23 mouse cellular contexts compared by ENCODE assay signal in the genomic region with DNA sequence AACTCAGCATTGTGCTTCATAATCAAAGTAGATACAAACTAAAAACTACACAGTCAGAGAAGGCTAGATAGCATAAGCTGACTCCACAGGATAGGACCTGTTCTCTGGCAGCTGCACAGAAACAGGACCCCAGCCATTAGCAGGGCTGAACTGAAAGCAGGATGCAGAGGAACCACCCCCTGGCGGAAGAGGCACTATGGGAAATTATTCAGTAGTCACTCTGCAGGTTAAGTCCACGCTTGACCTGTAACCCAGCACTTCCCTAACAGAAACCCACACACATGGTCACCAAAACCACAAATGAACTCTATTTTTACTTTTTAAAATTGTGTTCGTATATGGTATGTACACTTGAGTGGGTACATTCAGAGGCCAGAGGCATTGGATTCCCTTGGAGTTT. TPM values are rescaled to one million over a fixed set of nuclear protein-coding genes. Genes with fewer than 3 reads are reported as not detected.
DNase-seq lines count a peak whose midpoint lies in the region; ATAC-seq and TF ChIP-seq lines count a peak whose summit lies in the region.
"Had no signal": no experiment of that assay in that cellular context is flagged by ENCODE, and none has a peak within 500 bp of the region (broad histone marks: within the 10 kb centered on the region; RNA-seq: fewer than 3 reads in every experiment).

No protein-coding gene starts in this region.

- dilution Hi-C loops in CH12.LX (cut with MboI; ENCODE audit: extremely low pct_ligation_motif_present, extremely low pct_unique_long_range_greater_than_20kb, low sequenced_read_pairs), result no loop called here

- peaks cover 10 to 25% of the 10 kb centered on the region in 2 experiments; a peak in 3 of 4 replicates for H3K4me1 ChIP-seq in CH12.LX (ENCODE audit: control insufficient read depth in 1 of 2, insufficient read depth in 2 of 2)
- H3K4me1 ChIP-seq: embryonic facial prominence, embryonic 12.5 days; embryonic facial prominence, embryonic 15.5 days; hindbrain, embryonic 12.5 days had no signal

- no peak overlapping the region for H3K9ac ChIP-seq in CH12.LX (ENCODE audit: insufficient read depth, low read depth)
- H3K9ac ChIP-seq: embryonic facial prominence, embryonic 12.5 days; embryonic facial prominence, embryonic 15.5 days; forebrain, postnatal 0 days; hindbrain, embryonic 12.5 days had no signal

- peak overlapping the region; percentile 17; the same call in 1 of the 2 replicates for H3K27ac ChIP-seq in CH12.LX (ENCODE audit: insufficient read depth, low read depth)
- H3K27ac ChIP-seq: embryonic facial prominence, embryonic 12.5 days; embryonic facial prominence, embryonic 15.5 days; gastrocnemius, adult 2 months; hindbrain, embryonic 12.5 days had no signal

- peak; percentile 57 to 60 for DNase-seq in spleen, postnatal 36 days (ENCODE audit: low spot score in 2 of 2)
- no peak for DNase-seq in spleen, postnatal 4 days (ENCODE audit: low spot score in 2 of 2)
- peak; percentile 34 for DNase-seq in CH12.LX (ENCODE audit: extremely low read depth)
- DNase-seq in kidney, adult 8-10 months, result no peak
- no peak for DNase-seq in layer of hippocampus, postnatal 25 days (ENCODE audit: extremely low spot score in 1 of 2, low spot score in 1 of 2)
- no peak for DNase-seq in neural tube, embryonic 10.5 days (ENCODE audit: extremely low spot score, low spot score)
- DNase-seq: adrenal gland, adult 8-10 months; adrenal gland, postnatal 25 days; cerebellum, adult 18-20 months; cerebellum, adult 9-10 months; cerebellum, postnatal 14 days; forebrain, postnatal 0 days; gastrocnemius, adult 2 months; gastrocnemius, postnatal 14 days; heart, adult 11 months had no signal

- peaks cover 11 to 54% of the 10 kb centered on the region in 2 experiments for H3K36me3 ChIP-seq in CH12.LX (replicated peaks in 1 of 2; ENCODE audit: control insufficient read depth in 1 of 2, insufficient read depth in 1 of 2, low read length in 1 of 2)

- TF ChIP-seq CTCF in CH12.LX (conservative IDR thresholded peaks at IDR 0.05 in 1 of 2, IDR thresholded peaks at IDR 0.05 in 1 of 2; ENCODE audit: low read depth in 2 of 2, low read length in 2 of 2), result no peak

- in situ Hi-C loops in CH12.LX (cut with MboI; ENCODE audit: low pct_ligation_motif_present, low pct_unique_long_range_greater_than_20kb, low sequenced_read_pairs), result no loop called here

- ATAC-seq in neutrophil, adult 5-6 weeks (ENCODE audit: extremely low read depth, insufficient number of reproducible peaks, low FRiP score, poor library complexity, severe bottlenecking), result 0 out of 2 replicates have a peak, but pooled peaks have one; percentile 48
- ATAC-seq: activated CD4-positive, CD25-positive, alpha-beta regulatory T cell, adult 4 months; forebrain, embryonic 14.5 days; forebrain, postnatal 0 days; hindbrain, embryonic 16.5 days had no signal

- peak overlapping the region; percentile 19 for H3K4me2 ChIP-seq in CH12.LX (ENCODE audit: insufficient read depth, low read depth, poor library complexity, severe bottlenecking)
- H3K4me2 ChIP-seq: embryonic facial prominence, embryonic 12.5 days; embryonic facial prominence, embryonic 15.5 days; heart, embryonic 11.5 days; hindbrain, embryonic 12.5 days had no signal

- no peaks in the 10 kb centered on the region for H3K27me3 ChIP-seq in CH12.LX (replicated peaks)
- H3K27me3 ChIP-seq: embryonic facial prominence, embryonic 12.5 days; embryonic facial prominence, embryonic 15.5 days; hindbrain, embryonic 12.5 days had no signal

- TF ChIP-seq EP300 in CH12.LX (IDR thresholded peaks at IDR 0.05; ENCODE audit: low read length), result no peak; the same call in 1 of the 2 replicates

- peaks cover 5% of the 10 kb centered on the region for H3K9me3 ChIP-seq in CH12.LX (replicated peaks; ENCODE audit: low read length)
- H3K9me3 ChIP-seq: embryonic facial prominence, embryonic 12.5 days; embryonic facial prominence, embryonic 15.5 days; hindbrain, embryonic 12.5 days had no signal

- H3K79me2 ChIP-seq in CH12.LX (replicated peaks; ENCODE audit: control insufficient read depth, extremely low read depth, insufficient read depth, poor library complexity, severe bottlenecking), result peaks cover 7% of the 10 kb centered on the region

- TF ChIP-seq RAD21 in CH12.LX (IDR thresholded peaks at IDR 0.05; ENCODE audit: low read depth, low read length), result no peak

- no peak for TF ChIP-seq POLR2A in CH12.LX (IDR thresholded peaks at IDR 0.05; ENCODE audit: low read depth, low read length)

- H3K4me3 ChIP-seq in CH12.LX (replicated peaks in 1 of 3; ENCODE audit: low read depth in 2 of 3, low read length in 2 of 3, poor library complexity in 1 of 3), result peak overlapping the region in 1 of 3 experiments; percentile 30
- H3K4me3 ChIP-seq: embryonic facial prominence, embryonic 12.5 days; embryonic facial prominence, embryonic 15.5 days; gastrocnemius, adult 2 months; hindbrain, embryonic 12.5 days had no signal

TF ChIP-seq in CH12.LX, 34 proteins besides CTCF, POLR2A, EP300 and RAD21:
- TF ChIP-seq ZNF384 (IDR thresholded peaks at IDR 0.05; ENCODE audit: low read depth, low read length) (no peak), MXI1 (IDR thresholded peaks at IDR 0.05; ENCODE audit: low read depth, low read length) (no peak), ZMIZ1 (IDR thresholded peaks at IDR 0.05; ENCODE audit: low read depth, low read length) (no peak), MEF2A (IDR thresholded peaks at IDR 0.05; ENCODE audit: borderline replicate concordance, low read depth, low read length) (no peak), NRF1 (IDR thresholded peaks at IDR 0.05; ENCODE audit: low read depth, low read length) (no peak), CHD2 (IDR thresholded peaks at IDR 0.05; ENCODE audit: low read length) (no peak), UBTF (IDR thresholded peaks at IDR 0.05; ENCODE audit: low read depth, low read length) (no peak), ELF1 (IDR thresholded peaks at IDR 0.05; ENCODE audit: low read depth, low read length) (no peak), ZKSCAN1 (IDR thresholded peaks at IDR 0.05; ENCODE audit: borderline replicate concordance, low read depth, low read length) (no peak)

RNA-seq across cellular contexts. Expression of a gene that starts 16.5 kb away (rescaled TPM):
- 6.6 and 8.0 TPM in 2 replicates for total RNA-seq in CH12.LX (2012; rRNA removed)
- 7.9 and 9.2 TPM in 2 replicates for total RNA-seq in CH12.LX (2014; rRNA removed)
- 14.4 and 14.8 TPM in 2 replicates for polyA plus RNA-seq in CH12.LX (2012; ENCODE audit: insufficient read length, low read depth)
- 6.5 and 7.8 TPM in 2 replicates for total RNA-seq in neutrophil, adult 5-6 weeks (2017)
- total RNA-seq in layer of hippocampus, postnatal 25 days (2021), result 10 to 100 TPM; 41.0 to 52.9 TPM

RNA-seq across cellular contexts. Expression of a gene that starts 22.4 kb away (rescaled TPM):
- 0.25 and 0.34 TPM in 2 replicates for total RNA-seq in CH12.LX (2012; rRNA removed)
- 0.11 TPM in 1 of 2 replicates, not detected in the other for total RNA-seq in CH12.LX (2014; rRNA removed)
- 0.48 and 0.69 TPM in 2 replicates for polyA plus RNA-seq in CH12.LX (2012; ENCODE audit: insufficient read length, low read depth)
- total RNA-seq in neutrophil, adult 5-6 weeks (2017), result 2.0 and 3.0 TPM in 2 replicates
- total RNA-seq in layer of hippocampus, postnatal 25 days (2021), result 1 to 10 TPM; 2.0 TPM

RNA-seq across cellular contexts. Expression of a gene that starts 28.2 kb away (rescaled TPM):
- 43.6 and 52.5 TPM in 2 replicates for total RNA-seq in CH12.LX (2012; rRNA removed)
- total RNA-seq in CH12.LX (2014; rRNA removed), result 31.9 and 33.0 TPM in 2 replicates
- 29.8 and 32.0 TPM in 2 replicates for polyA plus RNA-seq in CH12.LX (2012; ENCODE audit: insufficient read length, low read depth)
- 5.8 and 7.1 TPM in 2 replicates for total RNA-seq in neutrophil, adult 5-6 weeks (2017)
- total RNA-seq in layer of hippocampus, postnatal 25 days (2021), result 10 to 100 TPM; 39.2 to 40.1 TPM

RNA-seq across cellular contexts. Expression of a gene that starts 34.5 kb away (rescaled TPM):
- total RNA-seq in CH12.LX (2012; rRNA removed) (16.1 and 16.5 TPM in 2 replicates), CH12.LX (2014; rRNA removed) (0.82 and 1.4 TPM in 2 replicates)
- polyA plus RNA-seq in CH12.LX (2012; ENCODE audit: insufficient read length, low read depth), result 1.7 and 2.2 TPM in 2 replicates
- 1.2 TPM in 1 of 2 replicates, not detected in the other for total RNA-seq in neutrophil, adult 5-6 weeks (2017)
- 10 to 100 TPM; 22.4 to 25.3 TPM for total RNA-seq in layer of hippocampus, postnatal 25 days (2021)

RNA-seq across cellular contexts. Expression of a gene that starts 41.7 kb away (rescaled TPM):
- total RNA-seq in CH12.LX (2012; rRNA removed), result 28.1 and 29.2 TPM in 2 replicates
- total RNA-seq in CH12.LX (2014; rRNA removed), result 15.1 and 18.5 TPM in 2 replicates
- 75.0 and 97.2 TPM in 2 replicates for polyA plus RNA-seq in CH12.LX (2012; ENCODE audit: insufficient read length, low read depth)
- 23.3 and 28.6 TPM in 2 replicates for total RNA-seq in neutrophil, adult 5-6 weeks (2017)
- 100 to 1,000 TPM; 135 to 137 TPM for total RNA-seq in layer of hippocampus, postnatal 25 days (2021)

Comparison
In these comparisons a context has a peak if more than half of its experiments do, and no peak if none do; other contexts are left out.
1. DNase-seq: peak in spleen, postnatal 36 days (2 of 2) and CH12.LX (single experiment); none in spleen, postnatal 4 days (0 of 2), kidney, adult 8-10 months (0 of 2), layer of hippocampus, postnatal 25 days (0 of 2) and neural tube, embryonic 10.5 days (single experiment).